ENCODE assay signal across 8 mouse cellular contexts in genomic region chr17:34030861-34031326, GRCm38 (mm10). TPM values are rescaled to one million over a fixed set of nuclear protein-coding genes. Genes with fewer than 3 reads are reported as not detected.
DNase-seq lines count a peak whose midpoint lies in the region; ATAC-seq lines count a peak whose summit lies in the region.

No protein-coding gene starts in this region.

- H3K36me3 ChIP-seq in hindbrain, embryonic 14.5 days (replicated peaks; ENCODE audit: control insufficient read depth, insufficient read depth), result peaks cover 44% of the 10 kb centered on the region
- H3K36me3 ChIP-seq in midbrain, embryonic 14.5 days (ENCODE audit: control insufficient read depth, insufficient read depth, low read length), result peaks cover 35% of the 10 kb centered on the region

- peak overlapping the region; percentile 80 for H3K4me2 ChIP-seq in hindbrain, embryonic 14.5 days (replicated peaks)
- peak overlapping the region; percentile 98 for H3K4me2 ChIP-seq in midbrain, embryonic 14.5 days (ENCODE audit: low read length)

- H3K9ac ChIP-seq in hindbrain, embryonic 14.5 days, result peak overlapping the region; percentile 95
- H3K9ac ChIP-seq in midbrain, embryonic 14.5 days (replicated peaks; ENCODE audit: low read length), result peak overlapping the region; percentile 94

- H3K9me3 ChIP-seq in hindbrain, embryonic 14.5 days (ENCODE audit: control insufficient read depth, low read length), result no peaks in the 10 kb centered on the region
- H3K9me3 ChIP-seq in midbrain, embryonic 14.5 days (ENCODE audit: control insufficient read depth, low read length), result no peaks in the 10 kb centered on the region

- DNase-seq in cerebellum, adult 9-11 months, result peak; percentile 80
- DNase-seq in cerebellum, postnatal 10 days, result no peak
- DNase-seq in right cerebral cortex, postnatal 10 days (ENCODE audit: low spot score in 2 of 2), result peak; percentile 55 to 69
- no peak for DNase-seq in right cerebral cortex, postnatal 4 days
- DNase-seq in hindbrain, embryonic 14.5 days (ENCODE audit: low spot score), result no peak
- DNase-seq in midbrain, embryonic 14.5 days, result peak; percentile 34
- no peak for DNase-seq in gastrocnemius, adult 18-20 months (ENCODE audit: low spot score)
- no peak for DNase-seq in layer of hippocampus, adult 18-20 months (ENCODE audit: low spot score in 2 of 2)

- H3K4me1 ChIP-seq in hindbrain, embryonic 14.5 days (replicated peaks; ENCODE audit: control insufficient read depth, insufficient read depth, low read length), result peaks cover 53% of the 10 kb centered on the region
- H3K4me1 ChIP-seq in midbrain, embryonic 14.5 days (ENCODE audit: control insufficient read depth, insufficient read depth, low read length), result peaks cover 47% of the 10 kb centered on the region

- peak overlapping the region; percentile 99 for H3K27ac ChIP-seq in hindbrain, embryonic 14.5 days
- H3K27ac ChIP-seq in midbrain, embryonic 14.5 days (replicated peaks; ENCODE audit: low read depth, low read length), result peak overlapping the region; percentile 98

- H3K27me3 ChIP-seq in hindbrain, embryonic 14.5 days (ENCODE audit: control insufficient read depth, insufficient read depth, low read length), result no peaks in the 10 kb centered on the region
- H3K27me3 ChIP-seq in midbrain, embryonic 14.5 days (ENCODE audit: control insufficient read depth, insufficient read depth, low read length), result no peaks in the 10 kb centered on the region

- H3K4me3 ChIP-seq in hindbrain, embryonic 14.5 days (replicated peaks; ENCODE audit: low read length), result peak overlapping the region; percentile 90
- H3K4me3 ChIP-seq in midbrain, embryonic 14.5 days (replicated peaks; ENCODE audit: low read depth, low read length), result peak overlapping the region; percentile 86

- 6% methylated on average over 20 of the region's 20 CpGs for WGBS in hindbrain, embryonic 14.5 days
- WGBS in midbrain, embryonic 14.5 days, result 4% methylated on average over 20 of the region's 20 CpGs

- no peak for ATAC-seq in hindbrain, embryonic 14.5 days (ENCODE audit: low FRiP score)
- no peak for ATAC-seq in midbrain, embryonic 14.5 days (ENCODE audit: low FRiP score, low TSS enrichment)

RNA-seq across cellular contexts. Expression of gene Slc39a7, which starts 0.6 kb away (rescaled TPM):
- polyA plus RNA-seq in hindbrain, embryonic 14.5 days (2014; fragmentation: Nextera tagmentation; extraction: Ambion mirVana), result 87.1 and 97.0 TPM in 2 replicates
- 95.7 and 97.0 TPM in 2 replicates for polyA plus RNA-seq in midbrain, embryonic 14.5 days (2014; fragmentation: Nextera tagmentation; extraction: Ambion mirVana)
- 10 to 100 TPM; 41.0 to 50.2 TPM for total RNA-seq in gastrocnemius, adult 18-20 months (2021)
- 100 to 1,000 TPM in 1 of 2 experiments, 10 to 100 TPM in 1; 90.7 to 105 TPM for total RNA-seq in layer of hippocampus, adult 18-20 months (2021)

RNA-seq across cellular contexts. Expression of gene Rxrb, which starts 0.7 kb away (rescaled TPM):
- polyA plus RNA-seq in hindbrain, embryonic 14.5 days (2014; fragmentation: Nextera tagmentation; extraction: Ambion mirVana), result 32.2 and 34.5 TPM in 2 replicates
- polyA plus RNA-seq in midbrain, embryonic 14.5 days (2014; fragmentation: Nextera tagmentation; extraction: Ambion mirVana), result 33.3 and 33.4 TPM in 2 replicates
- total RNA-seq in gastrocnemius, adult 18-20 months (2021), result 10 to 100 TPM; 34.9 to 37.0 TPM
- total RNA-seq in layer of hippocampus, adult 18-20 months (2021), result 10 to 100 TPM; 77.1 to 85.8 TPM

RNA-seq across cellular contexts. Expression of gene H2-Ke6, which starts 3.0 kb away (rescaled TPM):
- polyA plus RNA-seq in hindbrain, embryonic 14.5 days (2014; fragmentation: Nextera tagmentation; extraction: Ambion mirVana), result 64.3 and 67.3 TPM in 2 replicates
- polyA plus RNA-seq in midbrain, embryonic 14.5 days (2014; fragmentation: Nextera tagmentation; extraction: Ambion mirVana), result 56.1 and 75.0 TPM in 2 replicates
- total RNA-seq in gastrocnemius, adult 18-20 months (2021), result 10 to 100 TPM; 80.3 to 82.1 TPM
- 10 to 100 TPM; 59.7 to 63.9 TPM for total RNA-seq in layer of hippocampus, adult 18-20 months (2021)

RNA-seq across cellular contexts. Expression of gene Ring1, which starts 6.4 kb away (rescaled TPM):
- 6.3 and 7.8 TPM in 2 replicates for polyA plus RNA-seq in hindbrain, embryonic 14.5 days (2014; fragmentation: Nextera tagmentation; extraction: Ambion mirVana)
- polyA plus RNA-seq in midbrain, embryonic 14.5 days (2014; fragmentation: Nextera tagmentation; extraction: Ambion mirVana), result 9.1 and 18.5 TPM in 2 replicates
- 10 to 100 TPM; 12.5 to 13.5 TPM for total RNA-seq in gastrocnemius, adult 18-20 months (2021)
- total RNA-seq in layer of hippocampus, adult 18-20 months (2021), result 10 to 100 TPM; 39.0 to 40.8 TPM

RNA-seq across cellular contexts. Expression of gene Col11a2, which starts 8.3 kb away (rescaled TPM):
- 2.7 and 3.4 TPM in 2 replicates for polyA plus RNA-seq in hindbrain, embryonic 14.5 days (2014; fragmentation: Nextera tagmentation; extraction: Ambion mirVana)
- 2.4 and 2.9 TPM in 2 replicates for polyA plus RNA-seq in midbrain, embryonic 14.5 days (2014; fragmentation: Nextera tagmentation; extraction: Ambion mirVana)
- 1 to 10 TPM; 2.9 TPM for total RNA-seq in gastrocnemius, adult 18-20 months (2021)
- total RNA-seq in layer of hippocampus, adult 18-20 months (2021), result 10 to 100 TPM; 22.5 to 23.4 TPM

Comparison
In these comparisons a context has a peak if more than half of its experiments do, and no peak if none do; other contexts are left out.
1. DNase-seq: peak in cerebellum, adult 9-11 months (single experiment), right cerebral cortex, postnatal 10 days (2 of 2) and midbrain, embryonic 14.5 days (single experiment); none in cerebellum, postnatal 10 days (0 of 2), right cerebral cortex, postnatal 4 days (single experiment), hindbrain, embryonic 14.5 days (single experiment), gastrocnemius, adult 18-20 months (single experiment) and layer of hippocampus, adult 18-20 months (0 of 2).